Mouse (Mus musculus) erythroid progenitor cell, adult 5-6 weeks (primary cell): Measurements from ENCODE around the gene P2rx2. TPM values are rescaled to one million over a fixed set of nuclear protein-coding genes. Genes with fewer than 3 reads are reported as not detected.

ENCODE experiments used
- ATAC-seq: replicated peaks from 2 replicates; pipeline ENCODE4 v1.8.0; 2016; ENCODE audit warnings: moderate number of reproducible peaks, mild to moderate bottlenecking, moderate TSS enrichment, inconsistent platforms; ENCODE audit not compliant: poor library complexity, low FRiP score, severe bottlenecking
- total RNA-seq, 2 experiments: library from RNA; stranded (forward) in 1 of 2; stranded (reverse) in 1 of 2; fragments of 150-400 nt in 1 of 2; fragments of 186-747, 209-891 nt in 1 of 2; gene quantifications; 2 replicates each; pipeline versions ENCODE4 v1.2.3 to v1.2.4; 2015 to 2017; ENCODE audit warnings: low replicate concordance in 2 of 2

P2rx2 gene
- total RNA-seq, 2 experiments from 2014 or later = not detected

DNA sequence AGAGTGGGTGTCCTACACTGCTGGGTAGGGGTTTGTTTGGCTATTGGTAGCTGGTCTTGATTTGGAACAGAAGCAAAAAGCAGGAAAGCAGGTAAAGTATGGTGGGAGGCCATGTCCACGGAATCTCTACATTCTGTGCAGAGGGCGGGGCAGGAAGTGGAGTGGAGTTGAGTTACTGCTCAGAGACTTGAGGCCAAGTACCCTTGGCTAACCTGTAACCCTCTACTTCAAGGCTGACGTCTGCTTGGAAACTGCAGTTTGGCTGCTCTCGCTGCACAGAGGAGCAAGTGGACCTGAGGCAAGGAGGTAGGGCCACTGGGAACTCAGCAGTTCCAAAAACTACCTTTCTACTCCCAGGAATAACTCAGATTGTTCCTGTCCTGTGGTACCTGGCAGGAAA lies 1.5 kb upstream of the P2rx2 start, which contains the start of gene Lrcol1:
Gene Lrcol1 (plus strand): TSS at position 207 of the 400 bp plus-strand sequence.
- ATAC-seq = no peak

GRCm38 (mm10) chr5:110338792-110339191 lies 4.2 kb downstream of the P2rx2 start:
- ATAC-seq = no peak

DNA sequence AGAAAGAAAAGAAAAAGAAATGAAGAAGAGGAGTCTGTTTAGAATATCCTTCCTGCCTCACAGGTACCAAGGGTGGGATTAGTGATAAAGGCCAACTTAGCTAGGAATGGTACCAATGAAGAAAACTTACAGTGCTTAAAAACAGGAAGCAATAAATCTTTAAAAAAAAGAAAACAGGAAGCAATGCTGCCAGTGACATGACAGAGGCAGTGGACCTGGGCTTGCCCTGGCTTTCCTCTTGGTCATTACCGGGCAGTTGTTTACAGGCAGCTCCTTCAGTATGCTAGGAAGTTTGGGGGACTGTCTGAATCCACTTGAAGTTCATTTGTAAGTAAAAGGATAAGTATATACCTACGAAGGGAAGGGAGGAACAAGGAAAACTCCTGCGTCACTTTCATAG lies 12.5 kb downstream of the P2rx2 start:
- ATAC-seq = no peak

DNA sequence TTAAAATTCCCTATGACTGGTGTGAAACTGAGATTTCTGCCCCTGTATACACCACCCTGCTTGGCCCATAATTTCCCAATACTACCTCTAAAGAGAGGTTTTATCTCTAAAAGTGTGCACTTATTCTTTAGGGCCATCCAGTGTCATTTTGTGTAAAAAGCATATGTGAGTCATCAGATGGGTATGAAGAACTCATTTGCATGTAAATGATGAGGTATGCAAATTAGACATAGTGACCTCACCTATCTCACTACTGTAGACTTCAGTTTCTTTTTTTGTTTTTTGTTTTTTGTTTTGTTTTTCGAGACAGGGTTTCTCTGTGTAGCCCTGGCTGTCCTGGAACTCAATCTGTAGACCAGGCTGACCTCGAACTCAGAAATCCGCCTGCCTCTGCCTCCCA lies 29.9 kb downstream of the P2rx2 start:
- ATAC-seq = no peak

GRCm38 (mm10) chr5:110308861-110309260 lies 34.2 kb downstream of the P2rx2 start:
- ATAC-seq = no peak

- no peak for ATAC-seq
These were observed 42.4 kb downstream of the P2rx2 start for GRCm38 (mm10) chr5:110300591-110300990.

DNA sequence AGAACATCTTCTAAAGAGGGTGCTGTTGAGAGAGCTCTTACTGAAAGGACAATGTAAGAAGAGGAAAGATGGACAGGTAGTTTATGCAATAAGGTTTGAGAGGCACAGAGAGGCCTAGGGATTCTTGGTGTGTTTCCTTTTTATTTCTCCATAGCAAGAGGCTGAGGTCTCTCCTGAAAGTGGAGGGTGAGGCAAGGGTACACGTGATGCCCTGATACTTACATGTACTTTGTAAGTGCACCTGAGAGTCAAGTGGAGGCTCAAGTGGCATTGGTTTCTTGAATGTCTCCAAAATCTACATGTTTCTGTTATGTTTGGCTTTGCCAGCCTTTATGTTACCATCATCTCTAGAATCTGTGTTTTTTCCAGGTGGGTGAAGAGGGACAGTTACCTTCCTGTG lies 46.4 kb downstream of the P2rx2 start:
- ATAC-seq = no peak

DNA sequence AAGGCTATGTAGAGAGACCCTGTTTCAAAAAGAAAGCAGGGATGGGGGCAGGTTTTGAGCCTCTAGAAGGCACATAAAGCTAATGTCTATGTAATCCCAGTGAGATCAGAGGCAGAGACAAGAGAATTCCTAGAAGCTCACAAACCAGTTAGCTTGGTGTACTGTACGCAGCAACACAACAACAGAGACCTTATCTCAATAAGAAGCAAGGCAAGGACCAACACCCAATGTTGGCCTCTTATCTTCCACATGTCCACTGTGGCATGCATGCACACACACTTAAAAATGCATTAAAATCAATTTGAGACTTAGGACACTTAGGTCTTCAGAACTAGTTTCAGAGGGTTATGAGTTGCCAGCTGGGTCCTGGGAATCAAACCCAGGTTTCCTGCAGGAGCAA lies 51.4 kb downstream of the P2rx2 start:
- no peak for ATAC-seq

Other genes starting within 250 kb of the P2rx2 start
- not detected in 2 replicates for gene Gm35315, start 248.8 kb downstream of the P2rx2 start, total RNA-seq (2015; ENCODE audit: low replicate concordance)
- gene Gm35315, start 248.8 kb downstream of the P2rx2 start, total RNA-seq (2017; ENCODE audit: low replicate concordance) = not detected in 2 replicates
- not detected in 2 replicates for gene Plcxd1, start 243.2 kb downstream of the P2rx2 start, total RNA-seq (2015; ENCODE audit: low replicate concordance)
- 0.13 TPM in 1 of 2 replicates, not detected in the other for gene Plcxd1, start 243.2 kb downstream of the P2rx2 start, total RNA-seq (2017; ENCODE audit: low replicate concordance)
- gene Gtpbp6, start 235.0 kb downstream of the P2rx2 start, total RNA-seq (2015; ENCODE audit: low replicate concordance) = 2.5 TPM in 1 of 2 replicates, not detected in the other
- gene Gtpbp6, start 235.0 kb downstream of the P2rx2 start, total RNA-seq (2017; ENCODE audit: low replicate concordance) = 8.5 TPM in 1 of 2 replicates, not detected in the other
- 0.36 TPM in 1 of 2 replicates, not detected in the other for gene Zfp605, start 233.1 kb downstream of the P2rx2 start, total RNA-seq (2015; ENCODE audit: low replicate concordance)
- 1.4 and 4.1 TPM in 2 replicates for gene Zfp605, start 233.1 kb downstream of the P2rx2 start, total RNA-seq (2017; ENCODE audit: low replicate concordance)
- 52.8 and 58.0 TPM in 2 replicates for gene Chfr, start 207.4 kb downstream of the P2rx2 start, total RNA-seq (2015; ENCODE audit: low replicate concordance)
- gene Chfr, start 207.4 kb downstream of the P2rx2 start, total RNA-seq (2017; ENCODE audit: low replicate concordance) = 44.9 and 55.7 TPM in 2 replicates
- gene Golga3, start 166.5 kb downstream of the P2rx2 start, total RNA-seq (2015; ENCODE audit: low replicate concordance) = 3.4 and 6.8 TPM in 2 replicates
- 13.3 and 16.2 TPM in 2 replicates for gene Golga3, start 166.5 kb downstream of the P2rx2 start, total RNA-seq (2017; ENCODE audit: low replicate concordance)
- 26.3 and 31.4 TPM in 2 replicates for gene Ankle2, start 112.2 kb downstream of the P2rx2 start, total RNA-seq (2015; ENCODE audit: low replicate concordance)
- gene Ankle2, start 112.2 kb downstream of the P2rx2 start, total RNA-seq (2017; ENCODE audit: low replicate concordance) = 35.5 and 45.2 TPM in 2 replicates
- gene Pgam5, start 73.3 kb downstream of the P2rx2 start, total RNA-seq (2015; ENCODE audit: low replicate concordance) = 11.9 and 14.3 TPM in 2 replicates
- 11.2 and 13.3 TPM in 2 replicates for gene Pgam5, start 73.3 kb downstream of the P2rx2 start, total RNA-seq (2017; ENCODE audit: low replicate concordance)
- 9.2 and 15.5 TPM in 2 replicates for gene Pxmp2, start 57.0 kb downstream of the P2rx2 start, total RNA-seq (2015; ENCODE audit: low replicate concordance)
- gene Pxmp2, start 57.0 kb downstream of the P2rx2 start, total RNA-seq (2017; ENCODE audit: low replicate concordance) = 3.3 and 5.6 TPM in 2 replicates
- 78.6 and 89.3 TPM in 2 replicates for gene Pole, start 56.9 kb downstream of the P2rx2 start, total RNA-seq (2015; ENCODE audit: low replicate concordance)
- 59.6 and 66.5 TPM in 2 replicates for gene Pole, start 56.9 kb downstream of the P2rx2 start, total RNA-seq (2017; ENCODE audit: low replicate concordance)
- gene Lrcol1, start 1.5 kb upstream of the P2rx2 start, total RNA-seq (2015; ENCODE audit: low replicate concordance) = not detected in 2 replicates
- not detected in 2 replicates for gene Lrcol1, start 1.5 kb upstream of the P2rx2 start, total RNA-seq (2017; ENCODE audit: low replicate concordance)
- 12.6 and 32.4 TPM in 2 replicates for gene Fbrsl1, start 105.3 kb upstream of the P2rx2 start, total RNA-seq (2015; ENCODE audit: low replicate concordance)
- gene Fbrsl1, start 105.3 kb upstream of the P2rx2 start, total RNA-seq (2017; ENCODE audit: low replicate concordance) = 13.6 and 17.1 TPM in 2 replicates
- gene Galnt9, start 201.1 kb upstream of the P2rx2 start, total RNA-seq (2015; ENCODE audit: low replicate concordance) = 1.7 and 3.2 TPM in 2 replicates
- 0.26 TPM in 1 of 2 replicates, not detected in the other for gene Galnt9, start 201.1 kb upstream of the P2rx2 start, total RNA-seq (2017; ENCODE audit: low replicate concordance)